ENCODE assay signal across 29 mouse cellular contexts in the genomic region with DNA sequence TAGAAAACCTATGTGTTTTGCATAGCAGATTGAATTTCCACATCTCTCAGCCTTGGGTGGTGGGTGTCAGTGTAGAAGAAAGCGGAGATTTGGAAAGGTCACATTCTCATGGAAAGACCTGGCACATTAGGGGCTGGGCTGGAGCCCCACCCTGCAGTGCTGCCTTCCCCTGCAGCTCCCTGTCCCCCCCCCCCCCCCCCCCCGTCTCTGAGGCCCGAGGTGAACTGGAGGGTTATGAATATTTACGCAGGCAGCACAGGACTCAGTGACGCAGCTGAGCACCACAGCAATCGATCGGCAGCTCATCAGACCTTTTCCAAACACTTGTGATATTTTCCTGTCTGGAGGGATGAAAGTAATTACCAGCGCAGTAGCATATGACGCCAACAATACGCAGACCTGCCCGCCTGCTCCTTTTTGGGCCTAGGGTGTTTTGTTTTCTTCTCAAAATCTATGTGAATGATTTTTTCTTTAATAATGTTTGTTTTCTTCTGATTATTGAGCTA. TPM values are rescaled to one million over a fixed set of nuclear protein-coding genes. Genes with fewer than 3 reads are reported as not detected.
DNase-seq lines count a peak whose midpoint lies in the region; ATAC-seq and TF ChIP-seq lines count a peak whose summit lies in the region.
"Had no signal": no experiment of that assay in that cellular context is flagged by ENCODE, and none has a peak within 500 bp of the region (broad histone marks: within the 10 kb centered on the region; RNA-seq: fewer than 3 reads in every experiment).

No protein-coding gene starts in this region.

- no peak overlapping the region for H3K4me2 ChIP-seq in hindbrain, embryonic 11.5 days (replicated peaks; ENCODE audit: low read depth, low read length)
- H3K4me2 ChIP-seq in hindbrain, postnatal 0 days (ENCODE audit: low read depth, low read length): no peak overlapping the region
- H3K4me2 ChIP-seq in midbrain, embryonic 14.5 days (ENCODE audit: low read length): no peak overlapping the region
- no peak overlapping the region for H3K4me2 ChIP-seq in midbrain, embryonic 16.5 days (ENCODE audit: low read length)
- H3K4me2 ChIP-seq in hindbrain, embryonic 14.5 days (replicated peaks): no peak overlapping the region
- H3K4me2 ChIP-seq: embryonic facial prominence, embryonic 12.5 days; heart, embryonic 13.5 days; intestine, embryonic 15.5 days; limb, embryonic 15.5 days; liver, embryonic 13.5 days; neural tube, embryonic 12.5 days had no signal

- H3K27ac ChIP-seq in hindbrain, embryonic 11.5 days (ENCODE audit: low read depth, low read length): no peak overlapping the region
- H3K27ac ChIP-seq in hindbrain, postnatal 0 days: no peak overlapping the region
- peak overlapping the region; percentile 47; the same call in 1 of the 2 replicates for H3K27ac ChIP-seq in midbrain, embryonic 14.5 days (replicated peaks; ENCODE audit: low read depth, low read length)
- H3K27ac ChIP-seq in midbrain, embryonic 16.5 days (ENCODE audit: low read length): no peak overlapping the region
- peak overlapping the region; percentile 71 for H3K27ac ChIP-seq in hindbrain, embryonic 14.5 days
- H3K27ac ChIP-seq: embryonic facial prominence, embryonic 12.5 days; heart, embryonic 13.5 days; intestine, embryonic 15.5 days; limb, embryonic 10.5 days; limb, embryonic 15.5 days; liver, embryonic 13.5 days; neural tube, embryonic 12.5 days had no signal

- H3K9ac ChIP-seq in hindbrain, embryonic 11.5 days (ENCODE audit: low read depth, low read length): no peak overlapping the region
- no peak overlapping the region for H3K9ac ChIP-seq in hindbrain, postnatal 0 days (replicated peaks; ENCODE audit: low read length)
- no peak overlapping the region for H3K9ac ChIP-seq in midbrain, embryonic 14.5 days (replicated peaks; ENCODE audit: low read length)
- no peak overlapping the region for H3K9ac ChIP-seq in midbrain, embryonic 16.5 days (ENCODE audit: low read depth, low read length)
- H3K9ac ChIP-seq in hindbrain, embryonic 14.5 days: no peak overlapping the region
- H3K9ac ChIP-seq: embryonic facial prominence, embryonic 12.5 days; heart, embryonic 13.5 days; intestine, embryonic 15.5 days; limb, embryonic 15.5 days; liver, embryonic 13.5 days; neural tube, embryonic 12.5 days had no signal

- H3K4me1 ChIP-seq in hindbrain, embryonic 11.5 days (replicated peaks; ENCODE audit: control insufficient read depth, insufficient read depth, low read length): 0 out of 2 replicates have a peak, but pooled peaks cover 6% of the 10 kb centered on the region
- 0 out of 2 replicates have a peak, but pooled peaks cover 2% of the 10 kb centered on the region for H3K4me1 ChIP-seq in hindbrain, postnatal 0 days (ENCODE audit: insufficient read depth, low read length)
- H3K4me1 ChIP-seq in midbrain, embryonic 14.5 days (ENCODE audit: control insufficient read depth, insufficient read depth, low read length): peaks cover 23% of the 10 kb centered on the region
- H3K4me1 ChIP-seq in midbrain, embryonic 16.5 days (ENCODE audit: control insufficient read depth, insufficient read depth, low read length): peaks cover 14% of the 10 kb centered on the region; the same call in 1 of the 2 replicates
- peaks cover 26% of the 10 kb centered on the region for H3K4me1 ChIP-seq in hindbrain, embryonic 14.5 days (replicated peaks; ENCODE audit: control insufficient read depth, insufficient read depth, low read length)
- H3K4me1 ChIP-seq: heart, embryonic 13.5 days; intestine, embryonic 15.5 days; limb, embryonic 15.5 days had no signal

- DNase-seq in hindbrain, embryonic 11.5 days (ENCODE audit: low spot score): no peak
- no peak for DNase-seq in hindbrain, postnatal 0 days (ENCODE audit: low spot score)
- peak; percentile 65 for DNase-seq in midbrain, embryonic 14.5 days
- no peak for DNase-seq in hindbrain, embryonic 14.5 days (ENCODE audit: low spot score)
- no peak for DNase-seq in right cerebral cortex, postnatal 25 days
- DNase-seq: adrenal gland, adult 2 months; adrenal gland, postnatal 36 days; B cell, adult 2 months; cerebellum, adult 2 months; cerebellum, postnatal 14 days; gastrocnemius, postnatal 10 days; heart, postnatal 10 days; kidney, adult 9 months; kidney, postnatal 10 days; layer of hippocampus, postnatal 36 days; liver, embryonic 13.5 days; lung, adult 18-20 months; lung, postnatal 4 days; spleen, adult 18-20 months; thymus, postnatal 14 days had no signal

- no peak for TF ChIP-seq CTCF in hindbrain, postnatal 0 days (IDR thresholded peaks at IDR 0.05; ENCODE audit: low read depth)

- H3K4me3 ChIP-seq in hindbrain, embryonic 11.5 days (ENCODE audit: low read depth, low read length): no peak overlapping the region
- no peak overlapping the region for H3K4me3 ChIP-seq in hindbrain, postnatal 0 days (ENCODE audit: low read length)
- H3K4me3 ChIP-seq in midbrain, embryonic 14.5 days (replicated peaks; ENCODE audit: low read depth, low read length): no peak overlapping the region
- H3K4me3 ChIP-seq in midbrain, embryonic 16.5 days (ENCODE audit: low read depth, low read length): no peak overlapping the region
- no peak overlapping the region for H3K4me3 ChIP-seq in hindbrain, embryonic 14.5 days (replicated peaks; ENCODE audit: low read length)
- H3K4me3 ChIP-seq: embryonic facial prominence, embryonic 12.5 days; heart, embryonic 13.5 days; intestine, embryonic 15.5 days; limb, embryonic 10.5 days; limb, embryonic 15.5 days; liver, embryonic 13.5 days; neural tube, embryonic 12.5 days had no signal

- no peaks in the 10 kb centered on the region for H3K36me3 ChIP-seq in hindbrain, embryonic 11.5 days (ENCODE audit: control insufficient read depth, insufficient read depth, low read length)
- no peaks in the 10 kb centered on the region for H3K36me3 ChIP-seq in hindbrain, postnatal 0 days (ENCODE audit: insufficient read depth, low read length)
- H3K36me3 ChIP-seq in midbrain, embryonic 14.5 days (ENCODE audit: control insufficient read depth, insufficient read depth, low read length): no peaks in the 10 kb centered on the region
- H3K36me3 ChIP-seq in midbrain, embryonic 16.5 days (ENCODE audit: control insufficient read depth, insufficient read depth, low read length): no peaks in the 10 kb centered on the region
- H3K36me3 ChIP-seq in hindbrain, embryonic 14.5 days (replicated peaks; ENCODE audit: control insufficient read depth, insufficient read depth): no peaks in the 10 kb centered on the region
- H3K36me3 ChIP-seq: embryonic facial prominence, embryonic 12.5 days; heart, embryonic 13.5 days; intestine, embryonic 15.5 days; limb, embryonic 15.5 days; liver, embryonic 13.5 days; neural tube, embryonic 12.5 days had no signal

- H3K27me3 ChIP-seq in hindbrain, embryonic 11.5 days (ENCODE audit: control insufficient read depth, insufficient read depth, low read length): no peaks in the 10 kb centered on the region
- no peaks in the 10 kb centered on the region for H3K27me3 ChIP-seq in hindbrain, postnatal 0 days (ENCODE audit: insufficient read depth, low read length)
- no peaks in the 10 kb centered on the region for H3K27me3 ChIP-seq in midbrain, embryonic 14.5 days (ENCODE audit: control insufficient read depth, insufficient read depth, low read length)
- no peaks in the 10 kb centered on the region for H3K27me3 ChIP-seq in midbrain, embryonic 16.5 days (ENCODE audit: control insufficient read depth, insufficient read depth, low read depth, low read length)
- no peaks in the 10 kb centered on the region for H3K27me3 ChIP-seq in hindbrain, embryonic 14.5 days (ENCODE audit: control insufficient read depth, insufficient read depth, low read length)
- H3K27me3 ChIP-seq: embryonic facial prominence, embryonic 12.5 days; heart, embryonic 13.5 days; intestine, embryonic 15.5 days; limb, embryonic 15.5 days; liver, embryonic 13.5 days; neural tube, embryonic 12.5 days had no signal

- 59% methylated on average over 9 of the region's 11 CpGs for WGBS in hindbrain, embryonic 11.5 days
- 47% methylated on average over 9 of the region's 11 CpGs for WGBS in hindbrain, postnatal 0 days
- WGBS in midbrain, embryonic 14.5 days: 48% methylated on average over 9 of the region's 11 CpGs
- 42% methylated on average over 9 of the region's 11 CpGs for WGBS in midbrain, embryonic 16.5 days
- WGBS in hindbrain, embryonic 14.5 days: 29% methylated on average over 9 of the region's 11 CpGs

- no peaks in the 10 kb centered on the region for H3K9me3 ChIP-seq in hindbrain, embryonic 11.5 days (ENCODE audit: control insufficient read depth, low read length)
- no peaks in the 10 kb centered on the region for H3K9me3 ChIP-seq in hindbrain, postnatal 0 days (ENCODE audit: low read length)
- no peaks in the 10 kb centered on the region for H3K9me3 ChIP-seq in midbrain, embryonic 14.5 days (ENCODE audit: control insufficient read depth, low read length)
- H3K9me3 ChIP-seq in midbrain, embryonic 16.5 days (replicated peaks; ENCODE audit: control insufficient read depth, low read length, poor library complexity, severe bottlenecking): no peaks in the 10 kb centered on the region
- no peaks in the 10 kb centered on the region for H3K9me3 ChIP-seq in hindbrain, embryonic 14.5 days (ENCODE audit: control insufficient read depth, low read length)
- H3K9me3 ChIP-seq: embryonic facial prominence, embryonic 12.5 days; heart, embryonic 13.5 days; intestine, embryonic 15.5 days; limb, embryonic 10.5 days; limb, embryonic 15.5 days; liver, embryonic 13.5 days; neural tube, embryonic 12.5 days had no signal

- ATAC-seq in hindbrain, embryonic 11.5 days (ENCODE audit: low FRiP score): peak; percentile 41; the same call in 1 of the 2 replicates
- ATAC-seq in hindbrain, postnatal 0 days: no peak
- ATAC-seq in midbrain, embryonic 14.5 days (ENCODE audit: low FRiP score, low TSS enrichment): peak; percentile 50; the same call in 1 of the 2 replicates
- no peak for ATAC-seq in midbrain, embryonic 16.5 days
- ATAC-seq in hindbrain, embryonic 14.5 days (ENCODE audit: low FRiP score): 0 out of 2 replicates have a peak, but pooled peaks have one; percentile 27
- no peak for ATAC-seq in activated CD4-positive, CD25-positive, alpha-beta regulatory T cell, adult 4 months
- ATAC-seq: intestine, embryonic 15.5 days; lung, postnatal 0 days had no signal

RNA-seq across cellular contexts. Expression of a gene that starts 32.7 kb away (rescaled TPM):
- 112 and 119 TPM in 2 replicates for polyA plus RNA-seq in hindbrain, embryonic 11.5 days (2014; fragmentation: Nextera tagmentation; extraction: Ambion mirVana)
- total RNA-seq in hindbrain, postnatal 0 days (2014; rRNA removed): 114 and 123 TPM in 2 replicates
- polyA plus RNA-seq in hindbrain, postnatal 0 days (2015; fragmentation: Nextera tagmentation; extraction: Ambion mirVana): 92.4 and 95.4 TPM in 2 replicates
- 96.4 and 110 TPM in 2 replicates for polyA plus RNA-seq in midbrain, embryonic 14.5 days (2014; fragmentation: Nextera tagmentation; extraction: Ambion mirVana)
- 105 and 109 TPM in 2 replicates for polyA plus RNA-seq in midbrain, embryonic 16.5 days (2015; fragmentation: Nextera tagmentation; extraction: Ambion mirVana)
- 101 and 111 TPM in 2 replicates for polyA plus RNA-seq in hindbrain, embryonic 14.5 days (2014; fragmentation: Nextera tagmentation; extraction: Ambion mirVana)
- 10 to 100 TPM; 54.6 to 59.1 TPM for polyA plus RNA-seq in activated CD4-positive, CD25-positive, alpha-beta regulatory T cell, adult 4 months (2017; shearing (Covaris generic))

RNA-seq across cellular contexts. Expression of a gene that starts 33.2 kb away (rescaled TPM):
- polyA plus RNA-seq in hindbrain, embryonic 11.5 days (2014; fragmentation: Nextera tagmentation; extraction: Ambion mirVana): 3.5 and 5.4 TPM in 2 replicates
- 5.8 and 7.4 TPM in 2 replicates for total RNA-seq in hindbrain, postnatal 0 days (2014; rRNA removed)
- polyA plus RNA-seq in hindbrain, postnatal 0 days (2015; fragmentation: Nextera tagmentation; extraction: Ambion mirVana): 4.7 and 5.4 TPM in 2 replicates
- 3.7 and 4.3 TPM in 2 replicates for polyA plus RNA-seq in midbrain, embryonic 14.5 days (2014; fragmentation: Nextera tagmentation; extraction: Ambion mirVana)
- polyA plus RNA-seq in midbrain, embryonic 16.5 days (2015; fragmentation: Nextera tagmentation; extraction: Ambion mirVana): 4.9 and 6.3 TPM in 2 replicates
- 1.8 and 4.0 TPM in 2 replicates for polyA plus RNA-seq in hindbrain, embryonic 14.5 days (2014; fragmentation: Nextera tagmentation; extraction: Ambion mirVana)
- 1 to 10 TPM; 3.3 to 6.9 TPM for polyA plus RNA-seq in activated CD4-positive, CD25-positive, alpha-beta regulatory T cell, adult 4 months (2017; shearing (Covaris generic))

Comparison
In these comparisons a context has a peak if more than half of its experiments do, and no peak if none do; other contexts are left out.
1. ATAC-seq: peak in hindbrain, embryonic 11.5 days (single experiment), midbrain, embryonic 14.5 days (single experiment) and hindbrain, embryonic 14.5 days (single experiment); none in hindbrain, postnatal 0 days (single experiment), midbrain, embryonic 16.5 days (single experiment) and activated CD4-positive, CD25-positive, alpha-beta regulatory T cell, adult 4 months (single experiment).
2. H3K27ac ChIP-seq: peak in midbrain, embryonic 14.5 days (single experiment) and hindbrain, embryonic 14.5 days (single experiment); none in hindbrain, embryonic 11.5 days (single experiment), hindbrain, postnatal 0 days (single experiment) and midbrain, embryonic 16.5 days (single experiment).